Mouse (Mus musculus): ENCODE measurements around the gene Ehmt1.

Gene Ehmt1

GRCm38 (mm10) chr2:24910481-24910880, 8.9 kb downstream of the Ehmt1 start:
- DNase-seq: no peak

DNA sequence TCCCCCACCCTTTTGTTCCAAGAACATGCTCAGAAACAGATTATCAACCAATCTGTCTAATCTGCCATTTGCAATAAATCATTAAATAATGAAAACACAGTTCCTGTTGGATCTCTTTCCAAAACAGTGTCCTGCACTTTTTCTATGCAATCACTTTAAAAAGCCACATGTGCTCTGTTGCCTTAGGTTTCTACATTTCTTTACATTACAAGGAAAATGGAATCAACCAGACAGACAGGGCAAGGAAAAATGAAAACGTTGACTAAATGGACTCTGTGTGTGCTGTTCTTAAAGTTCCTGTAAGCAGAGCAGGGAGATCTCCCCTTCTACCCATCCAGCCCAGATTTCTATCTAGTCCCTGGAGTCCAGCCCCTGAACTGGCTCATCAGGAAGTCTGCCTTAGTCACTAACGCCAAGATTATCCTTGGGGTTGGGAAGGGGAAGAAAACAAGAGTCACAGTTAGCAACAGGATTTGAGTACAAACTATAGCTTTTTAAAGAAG, 13.7 kb downstream of the Ehmt1 start:
- no peak for DNase-seq

- DNase-seq: no peak
Observed at GRCm38 (mm10) chr2:24904823-24905652, 14.4 kb downstream of the Ehmt1 start.

GRCm38 (mm10) chr2:24902999-24903398, 16.4 kb downstream of the Ehmt1 start:
- no peak for DNase-seq

DNA sequence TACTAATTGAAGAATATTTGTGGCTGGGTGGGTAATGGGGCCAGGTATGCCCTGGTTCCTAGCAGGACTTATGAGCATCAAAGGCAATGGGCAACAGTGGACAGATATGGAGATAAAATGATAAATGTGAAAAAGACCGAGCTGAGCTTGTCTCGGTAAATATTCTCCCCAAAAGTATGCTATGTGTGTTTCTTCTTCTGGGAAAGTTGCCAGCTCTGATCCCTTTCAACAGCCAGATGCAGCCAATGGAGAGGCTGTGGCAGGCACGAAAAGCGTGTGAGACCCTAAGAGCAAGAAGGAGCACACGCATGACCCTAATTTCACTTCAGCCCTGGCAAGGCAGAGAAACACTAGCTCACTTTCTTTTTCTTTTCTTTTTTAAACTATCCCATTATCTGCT, 18.4 kb downstream of the Ehmt1 start:
- no peak for DNase-seq

GRCm38 (mm10) chr2:24899292-24899691, 20.1 kb downstream of the Ehmt1 start:
- no peak for DNase-seq

DNA sequence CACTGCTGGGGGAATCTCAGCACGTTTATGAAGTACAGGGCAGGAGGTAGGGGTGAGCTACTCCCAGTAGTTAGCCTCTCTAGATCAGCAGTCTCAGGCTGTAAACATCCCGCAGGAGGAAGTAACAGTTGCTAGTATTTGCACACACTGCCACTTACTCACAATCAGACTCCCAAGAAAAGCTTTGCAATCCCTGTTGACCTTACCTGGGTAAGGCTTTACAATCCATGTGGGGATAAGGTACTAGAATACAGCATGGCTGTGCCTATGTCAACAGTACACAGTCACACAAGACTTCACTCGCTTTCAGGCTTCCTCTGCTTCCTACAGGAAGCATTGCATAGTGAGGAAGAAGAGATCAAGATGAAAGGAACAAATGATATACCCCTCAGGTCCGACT, 22.7 kb downstream of the Ehmt1 start:
- no peak for DNase-seq

DNA sequence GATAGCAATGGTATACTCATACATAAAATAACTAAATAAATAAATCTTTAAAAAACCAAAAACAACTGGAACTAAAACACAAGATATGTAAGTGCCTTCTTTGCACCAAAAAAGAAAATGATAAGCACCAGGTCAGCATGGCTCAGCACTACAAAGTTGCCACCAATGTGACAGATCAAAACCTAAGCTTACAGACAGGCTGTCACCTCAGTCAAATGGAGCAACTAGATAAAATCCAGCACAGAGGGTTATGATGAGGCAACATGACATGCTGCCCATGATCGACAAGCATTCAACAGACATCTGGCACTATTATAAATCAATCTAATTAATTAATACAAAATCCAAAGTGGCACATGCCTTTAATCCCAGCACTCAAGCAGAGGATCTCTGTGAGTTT, 25.2 kb downstream of the Ehmt1 start:
- DNase-seq: no peak

DNA sequence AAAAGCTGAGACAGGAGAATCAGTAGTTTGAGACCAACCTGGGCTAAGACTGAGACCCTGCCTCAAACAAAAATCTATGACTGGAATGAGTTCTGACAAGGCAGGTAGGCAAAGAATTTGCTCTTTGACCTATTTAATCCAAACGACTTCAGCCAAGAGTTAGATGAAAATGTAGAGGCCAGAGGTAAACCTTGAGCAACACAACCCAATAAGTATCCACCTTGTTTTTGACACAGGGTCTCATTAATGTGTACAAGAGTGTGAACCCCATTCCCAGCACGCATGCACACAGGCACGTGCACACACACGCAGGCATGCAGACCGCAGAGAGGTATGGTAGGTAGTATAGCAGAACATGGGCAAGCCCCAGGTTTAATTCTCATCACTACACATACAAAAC, 27.1 kb downstream of the Ehmt1 start:
- DNase-seq: no peak

DNA sequence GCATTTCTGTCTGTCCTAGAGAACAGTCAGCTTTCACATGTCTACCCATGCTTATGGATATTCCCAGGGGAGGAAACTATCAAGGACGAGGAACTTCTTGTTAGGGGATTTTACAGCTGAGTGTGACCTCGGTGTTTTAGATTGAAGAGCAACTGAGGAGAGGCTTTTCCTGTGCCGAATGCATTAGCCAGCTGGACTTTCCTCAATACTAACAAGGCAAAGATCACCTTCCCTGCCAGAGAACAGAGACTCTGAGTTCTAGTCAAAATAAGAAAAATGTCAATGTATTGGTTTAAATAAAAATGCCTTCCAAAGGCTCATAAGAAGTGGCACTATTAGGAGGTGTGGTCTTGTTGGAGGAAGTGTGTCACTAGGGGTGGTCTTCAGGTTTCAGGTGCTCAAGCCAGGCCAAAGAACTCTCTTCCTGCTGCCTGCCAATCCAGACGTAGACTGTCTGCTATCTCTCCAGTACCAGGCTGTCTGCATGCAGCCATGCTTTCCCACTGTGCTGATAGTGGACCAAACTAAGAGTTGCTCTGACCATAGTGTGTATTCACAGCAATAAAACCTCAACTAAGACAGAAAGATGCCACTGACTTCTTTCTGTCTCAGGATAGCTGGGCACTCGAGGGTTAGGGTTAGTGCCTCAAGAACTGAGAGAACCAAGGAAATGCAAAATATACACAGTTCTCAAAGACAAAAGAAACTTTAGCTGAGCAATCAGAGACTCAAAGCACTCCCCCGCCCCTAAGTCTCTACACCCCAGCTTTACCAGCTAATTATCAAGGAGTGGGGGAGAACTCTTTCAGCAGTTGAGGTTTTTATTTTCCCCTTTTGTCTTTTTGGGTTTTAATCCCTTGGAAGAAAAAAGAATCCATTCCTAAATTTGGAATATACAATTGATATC, 28.6 kb downstream of the Ehmt1 start:
- no peak for DNase-seq

DNA sequence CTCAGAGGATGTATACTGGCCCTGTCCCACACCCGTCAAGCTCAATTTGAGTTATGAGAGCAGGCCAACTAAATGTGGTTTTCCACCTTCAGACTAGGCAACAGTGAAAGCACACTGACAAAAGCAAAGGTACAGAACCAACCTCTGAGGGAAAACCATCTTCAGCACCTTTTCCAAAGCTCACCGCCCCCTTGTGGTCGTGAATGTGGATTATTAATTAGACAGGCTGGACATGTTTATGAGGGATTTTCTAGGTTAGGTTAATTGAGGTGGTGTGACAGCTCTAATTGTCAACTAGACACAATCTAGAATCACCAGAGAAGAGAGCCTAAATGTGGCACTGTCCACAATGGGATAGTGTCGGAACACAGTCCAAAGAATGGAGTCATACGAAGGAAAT, 30.5 kb downstream of the Ehmt1 start:
- DNase-seq: peak; percentile 26 to 60

- peak; percentile 14 to 33 for DNase-seq
Observed at GRCm38 (mm10) chr2:24880686-24881085, 38.7 kb downstream of the Ehmt1 start.

DNA sequence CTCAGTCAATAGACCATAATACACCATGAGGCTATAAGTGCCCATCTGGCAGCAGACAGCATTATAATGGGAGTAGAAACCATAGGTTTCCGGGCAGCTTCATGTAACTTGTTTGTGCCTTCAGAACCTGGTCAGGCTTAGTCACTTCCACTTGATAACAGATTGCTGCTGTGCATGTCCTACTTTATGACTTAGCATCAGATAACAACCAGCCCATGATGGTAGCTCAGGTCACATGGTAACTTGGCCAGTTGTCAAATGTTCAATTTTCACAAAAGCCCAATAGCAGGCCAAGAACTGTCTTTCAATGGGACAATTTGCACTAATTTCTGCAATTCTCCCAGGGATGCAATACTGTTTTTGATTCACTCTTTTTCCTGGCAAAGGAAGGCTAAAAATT, 48.5 kb downstream of the Ehmt1 start:
- DNase-seq: no peak

GRCm38 (mm10) chr2:24863010-24863409, 56.4 kb downstream of the Ehmt1 start:
- DNase-seq: peak; percentile 23 to 26

- peak; percentile 46 to 54 for DNase-seq
Observed at GRCm38 (mm10) chr2:24852408-24852807, 67.0 kb downstream of the Ehmt1 start.

DNA sequence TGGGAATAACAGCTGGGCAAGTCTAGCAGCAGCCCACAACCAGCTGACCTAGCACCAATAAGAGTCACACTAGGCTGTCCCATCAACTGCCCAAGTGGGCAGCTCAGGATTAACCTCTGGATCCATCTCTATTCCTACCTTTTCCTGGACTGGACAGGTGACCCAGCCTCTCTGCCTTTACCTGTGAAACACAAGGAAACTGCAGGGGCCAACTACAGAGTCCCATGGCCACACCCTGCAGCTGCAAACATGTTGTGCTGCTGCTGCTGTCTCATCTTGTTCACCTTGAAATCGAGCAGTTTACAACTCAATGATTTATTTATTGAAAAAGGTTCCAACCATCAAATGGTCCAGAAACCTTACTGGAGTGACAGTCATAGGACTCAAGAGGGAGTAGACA, 72.9 kb downstream of the Ehmt1 start:
- no peak for DNase-seq

DNA sequence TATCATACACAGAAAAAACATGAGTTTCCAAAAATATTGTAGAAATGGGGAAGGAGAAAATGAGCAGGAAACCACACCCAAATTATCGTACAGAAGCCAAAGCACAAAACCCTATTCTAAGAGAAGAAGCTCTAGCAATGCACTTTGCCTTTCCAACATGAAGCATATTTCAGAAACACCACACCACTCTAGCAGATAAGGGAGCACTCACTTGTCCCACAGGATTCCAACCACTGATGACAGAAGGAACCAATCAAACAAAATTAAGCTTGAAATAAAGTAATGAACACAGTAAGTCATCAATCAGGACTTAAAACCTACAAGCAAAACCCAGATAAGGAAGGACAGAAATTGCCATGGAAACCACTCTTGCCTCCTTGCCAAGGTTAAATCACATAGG, 74.2 kb downstream of the Ehmt1 start:
- DNase-seq: no peak

DNA sequence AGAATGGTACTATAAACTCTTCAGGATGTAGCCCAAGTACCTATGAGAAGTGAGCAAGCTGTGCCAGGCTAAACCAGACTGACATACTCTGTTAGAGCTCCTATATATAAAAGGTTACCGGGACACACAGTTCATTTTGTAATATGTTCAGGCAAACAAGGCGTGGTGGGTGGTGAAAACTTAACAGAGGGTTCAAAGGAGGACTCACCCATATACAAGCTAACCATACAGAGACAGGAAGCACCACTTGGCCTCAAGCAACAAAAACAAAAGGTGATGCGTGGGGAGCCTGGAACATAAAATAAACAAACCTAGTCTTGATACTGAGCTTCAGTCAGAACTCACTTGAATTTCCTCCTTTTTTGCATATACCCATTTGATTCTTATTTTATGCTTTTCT, 88.8 kb downstream of the Ehmt1 start:
- no peak for DNase-seq

DNA sequence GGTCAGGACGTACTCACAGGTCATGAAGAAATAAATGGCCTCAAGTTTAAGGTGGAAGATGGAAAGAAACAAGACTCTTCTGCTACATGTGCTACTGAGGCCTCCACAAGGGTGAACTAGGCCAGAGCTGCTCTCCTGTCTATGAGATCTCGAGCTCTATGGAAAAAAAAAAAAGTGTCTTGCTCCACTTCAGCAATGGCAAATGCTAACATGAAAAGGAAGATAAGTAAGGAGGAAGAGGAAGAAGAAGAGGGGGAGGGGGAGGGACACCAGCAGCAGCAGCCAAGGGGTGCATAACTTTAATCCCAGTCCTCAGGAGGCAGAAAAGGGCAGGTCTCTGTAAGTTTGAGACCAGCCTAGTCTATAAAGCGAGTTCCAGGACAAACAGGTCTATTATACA, 109.7 kb downstream of the Ehmt1 start:
- no peak for DNase-seq

DNA sequence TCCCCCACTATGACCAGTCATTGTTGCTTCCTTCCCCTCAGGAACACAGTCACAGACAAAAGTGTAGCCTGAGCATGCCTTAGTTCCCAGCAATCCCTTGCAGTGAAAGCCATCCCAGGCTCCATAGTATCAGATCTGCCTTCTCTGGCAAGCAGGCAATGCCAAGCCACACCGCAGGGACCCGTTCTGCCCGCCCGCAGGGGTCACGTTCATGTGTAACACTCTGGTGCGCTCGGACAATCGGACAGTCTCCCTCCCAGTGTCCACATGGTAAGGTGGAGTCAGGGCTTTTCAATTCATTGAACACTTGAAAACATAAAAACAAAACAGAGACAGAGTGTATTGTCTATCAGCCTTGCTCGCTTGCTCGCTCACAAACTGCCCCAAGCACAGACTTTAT, 111.7 kb downstream of the Ehmt1 start:
- DNase-seq: peak; percentile 12 to 17

DNA sequence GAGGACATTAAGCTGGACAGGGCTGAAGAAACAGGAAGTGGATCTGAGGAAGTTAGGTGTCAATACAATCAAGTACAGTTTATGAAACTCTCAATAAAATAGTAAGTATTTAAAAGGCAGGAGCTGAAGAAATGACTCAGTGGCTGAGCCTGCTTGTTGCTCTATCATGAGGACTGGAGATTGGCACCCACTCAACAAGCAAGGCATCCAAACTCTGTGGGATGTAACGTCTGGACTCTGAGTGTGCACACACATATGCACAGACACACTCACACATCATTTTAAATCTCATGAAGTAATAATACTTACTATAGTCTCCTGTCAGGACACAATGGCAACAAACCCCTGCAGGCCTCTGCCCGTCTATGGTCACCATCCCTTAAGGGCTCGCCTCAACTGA, 112.4 kb downstream of the Ehmt1 start:
- no peak for DNase-seq

GRCm38 (mm10) chr2:24806143-24806542, 113.3 kb downstream of the Ehmt1 start:
- peak; percentile 4 to 22 for DNase-seq

- DNase-seq: no peak
Observed at GRCm38 (mm10) chr2:24805621-24806020, 113.8 kb downstream of the Ehmt1 start.

All from cerebellum, postnatal 14 days (tissue).